Mouse (Mus musculus) neural tube, embryonic 15.5 days (tissue): ENCODE results near the gene Ogt. TPM values are rescaled to one million over a fixed set of nuclear protein-coding genes. Genes with fewer than 3 reads are reported as not detected.

Experiments used
- ATAC-seq: fragments of 200-750 bp; cut with Nextera tagmentation; 2 replicates; pipeline ENCODE4 v1.8.0; 2017; ENCODE audit warnings: mild to moderate bottlenecking, moderate TSS enrichment, moderate library complexity; ENCODE audit not compliant: low FRiP score
- H3K27ac ChIP-seq: fragments of 300-500 bp; sonication (generic); replicated peaks from 2 replicates; pipeline ENCODE4 v1.5.1; 2015; ENCODE audit warnings: mild to moderate bottlenecking, inconsistent platforms
- H3K27me3 ChIP-seq: fragments of 300-500 bp; sonication (generic); replicated peaks from 2 replicates; pipeline ENCODE4 v1.6.1; 2015; ENCODE audit warnings: inconsistent platforms
- H3K36me3 ChIP-seq: fragments of 300-500 bp; sonication (generic); 2 replicates; pipeline ENCODE4 v1.6.1; 2015; ENCODE audit warnings: inconsistent platforms
- H3K4me1 ChIP-seq: fragments of 300-500 bp; sonication (generic); 2 replicates; pipeline ENCODE4 v1.6.1; 2015; ENCODE audit warnings: inconsistent platforms
- H3K4me2 ChIP-seq: fragments of 300-500 bp; sonication (generic); 2 replicates; pipeline ENCODE4 v1.6.1; 2015; ENCODE audit warnings: inconsistent platforms, mild to moderate bottlenecking, moderate library complexity
- H3K4me3 ChIP-seq: fragments of 300-500 bp; sonication (generic); replicated peaks from 2 replicates; pipeline ENCODE4 v1.5.1; 2015; ENCODE audit warnings: mild to moderate bottlenecking, inconsistent platforms
- H3K9ac ChIP-seq: fragments of 300-500 bp; sonication (generic); replicated peaks from 2 replicates; pipeline ENCODE4 v1.6.1; 2015; ENCODE audit warnings: mild to moderate bottlenecking, inconsistent platforms
- H3K9me3 ChIP-seq: fragments of 300-500 bp; sonication (generic); replicated peaks from 2 replicates; pipeline ENCODE4 v1.6.1; 2016; ENCODE audit warnings: inconsistent platforms
- WGBS: fragments of 180-500 bp; shearing (Covaris S2); methylation state at CpG from one replicate; pipeline ENCODE4 v1.1.7; 2015; ENCODE audit warnings: mixed read lengths; 5-methylcytosine and 5-hydroxymethylcytosine counted together
- polyA plus RNA-seq: library from polyadenylated mRNA; unstranded; fragments of >200 nt; fragmentation: Nextera tagmentation; extraction: Ambion mirVana; gene quantifications from 2 replicates; pipeline ENCODE4 v1.2.1, GENCODE M21; 2015

The Ogt gene
- polyA plus RNA-seq, 1 experiment from 2014 or later = 165 TPM

DNA sequence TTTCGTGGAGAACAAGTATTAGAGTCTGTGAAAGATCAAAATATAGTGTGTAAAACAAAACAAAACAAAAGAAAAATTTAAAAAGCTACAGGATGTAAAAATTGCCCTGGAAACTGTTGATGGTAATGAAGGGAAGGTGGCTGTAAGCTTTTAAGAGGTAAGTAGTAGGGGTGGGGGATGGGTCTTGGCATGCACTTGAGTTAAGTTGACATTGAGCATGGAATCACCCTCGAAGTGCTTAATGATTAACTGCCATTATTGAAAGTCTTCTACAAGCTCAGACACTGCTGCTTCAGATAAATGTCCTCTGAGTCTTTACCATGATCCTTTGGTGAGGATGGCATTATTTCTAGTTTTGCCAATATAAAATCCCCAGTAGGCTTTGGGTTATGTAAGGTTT is 5.4 kb downstream of the Ogt start:
- WGBS = 57% methylated on average over 2 of the region's 2 CpGs
- H3K9me3 ChIP-seq = no peaks in the 10 kb centered on the region
- no peak for ATAC-seq
- H3K27me3 ChIP-seq = no peaks in the 10 kb centered on the region
- no peak overlapping the region for H3K4me3 ChIP-seq
- peaks cover 9% of the 10 kb centered on the region for H3K4me1 ChIP-seq
- H3K27ac ChIP-seq = no peak overlapping the region
- no peaks in the 10 kb centered on the region for H3K36me3 ChIP-seq
- H3K4me2 ChIP-seq = no peak overlapping the region
- no peak overlapping the region for H3K9ac ChIP-seq

DNA sequence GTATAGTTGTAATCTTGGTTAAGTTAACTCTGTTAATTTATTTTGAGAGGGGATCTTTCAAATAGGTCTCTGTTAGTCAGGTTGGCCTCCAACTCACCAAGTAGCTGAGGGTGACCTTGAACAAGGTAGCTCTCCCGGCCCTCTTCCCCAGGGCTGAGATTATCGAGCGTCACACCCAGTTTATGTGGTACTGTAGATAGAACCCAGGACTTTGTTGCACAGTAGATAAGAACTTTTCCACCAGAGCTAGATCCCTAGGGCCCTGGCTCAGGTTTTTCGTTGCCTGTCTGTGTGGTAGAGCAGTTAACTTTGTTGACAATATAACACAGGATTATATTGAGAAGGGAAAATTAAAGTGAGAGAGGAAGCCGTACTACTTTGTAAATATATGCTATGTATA is 6.8 kb downstream of the Ogt start:
- 85% methylated on average over 5 of the region's 5 CpGs for WGBS
- Histone ChIP-seq H3K27me3 (no peaks in the 10 kb centered on the region), H3K36me3 (no peaks in the 10 kb centered on the region), H3K4me1 (peaks cover 9% of the 10 kb centered on the region), H3K4me3 (no peak overlapping the region), H3K27ac (no peak overlapping the region), H3K9ac (no peak overlapping the region), H3K9me3 (no peaks in the 10 kb centered on the region), H3K4me2 (no peak overlapping the region)
- no peak for ATAC-seq

DNA sequence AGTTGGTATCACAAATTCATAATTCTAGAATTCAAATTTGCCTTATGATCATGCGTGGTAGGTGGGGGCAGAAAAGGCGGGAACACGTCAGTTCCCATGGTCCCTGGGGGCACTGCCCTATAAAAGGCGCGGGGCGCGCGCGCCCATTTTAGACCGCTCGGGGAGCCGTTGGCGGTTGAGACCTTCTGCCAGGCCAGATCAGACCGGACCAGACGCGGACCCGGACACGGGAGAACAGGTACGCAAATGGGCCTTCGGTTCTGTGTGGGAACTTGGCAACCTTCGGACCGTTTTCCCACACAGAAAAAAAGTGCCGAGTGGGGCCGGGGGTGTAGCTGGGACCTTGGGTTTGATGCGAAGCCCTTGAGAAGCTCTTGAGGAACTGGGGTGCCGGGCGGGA is 55.8 kb downstream of the Ogt start:
- ATAC-seq = no peak
- Histone ChIP-seq H3K4me1 (no peaks in the 10 kb centered on the region), H3K36me3 (no peaks in the 10 kb centered on the region), H3K4me3 (no peak overlapping the region), H3K9me3 (peaks cover 5% of the 10 kb centered on the region; the same call in 1 of the 2 replicates), H3K4me2 (no peak overlapping the region), H3K27me3 (no peaks in the 10 kb centered on the region), H3K27ac (no peak overlapping the region), H3K9ac (no peak overlapping the region)
- 91% methylated on average over 27 of the region's 27 CpGs for WGBS

DNA sequence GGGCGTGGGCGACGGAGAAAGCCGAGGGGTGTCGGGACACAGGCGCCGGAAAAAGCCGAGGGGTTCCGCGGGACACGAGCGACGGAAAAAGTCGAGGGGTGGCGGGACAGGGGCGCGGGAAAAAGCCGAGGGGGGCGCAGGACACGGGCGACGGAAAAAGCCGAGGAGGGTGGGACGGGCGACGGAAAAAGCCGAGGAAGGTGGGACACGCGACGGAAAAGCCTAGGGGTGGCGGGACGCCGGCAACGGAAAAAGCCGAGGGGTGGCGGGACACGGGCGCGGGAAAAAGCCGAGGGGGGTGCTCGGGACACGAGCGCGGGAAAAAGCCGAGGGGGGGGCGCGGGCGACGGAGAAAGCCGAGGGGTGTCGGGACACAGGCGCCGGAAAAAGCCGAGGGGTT is 57.7 kb downstream of the Ogt start:
- H3K27me3 ChIP-seq = no peaks in the 10 kb centered on the region
- H3K4me2 ChIP-seq = no peak overlapping the region
- H3K9ac ChIP-seq = no peak overlapping the region
- no peaks in the 10 kb centered on the region for H3K4me1 ChIP-seq
- H3K36me3 ChIP-seq = no peaks in the 10 kb centered on the region
- H3K27ac ChIP-seq = no peak overlapping the region
- H3K4me3 ChIP-seq = no peak overlapping the region
- WGBS = 72% methylated on average over 53 of the region's 54 CpGs
- peaks cover 5% of the 10 kb centered on the region; the same call in 1 of the 2 replicates for H3K9me3 ChIP-seq
- ATAC-seq = no peak

DNA sequence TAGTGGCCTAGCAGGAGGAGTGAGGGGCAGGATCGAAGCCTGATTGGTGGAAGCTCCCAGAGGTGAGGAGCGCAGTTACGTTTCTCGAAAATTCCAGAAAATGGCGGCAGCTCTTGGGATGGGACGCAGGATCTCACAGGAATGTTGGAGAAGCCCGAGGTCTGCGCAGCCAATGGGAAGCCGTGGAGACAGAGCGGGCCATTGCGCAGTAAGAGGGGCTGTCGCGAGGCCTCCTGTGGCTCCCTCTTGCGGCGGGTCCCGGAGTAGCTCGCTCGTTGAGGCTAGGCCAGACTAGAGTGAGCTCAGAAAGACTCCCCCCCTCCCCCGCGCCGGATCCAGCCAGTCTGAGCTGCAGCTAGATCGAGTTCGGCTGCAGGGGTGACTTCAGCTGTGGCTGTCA is 58.4 kb downstream of the Ogt start:
- H3K36me3 ChIP-seq = no peaks in the 10 kb centered on the region
- H3K4me1 ChIP-seq = no peaks in the 10 kb centered on the region
- H3K4me2 ChIP-seq = no peak overlapping the region
- H3K27me3 ChIP-seq = no peaks in the 10 kb centered on the region
- no peak overlapping the region for H3K27ac ChIP-seq
- H3K4me3 ChIP-seq = no peak overlapping the region
- ATAC-seq = no peak
- H3K9me3 ChIP-seq = peaks cover 5% of the 10 kb centered on the region; the same call in 1 of the 2 replicates
- no peak overlapping the region for H3K9ac ChIP-seq
- WGBS = 72% methylated on average over 23 of the region's 23 CpGs

DNA sequence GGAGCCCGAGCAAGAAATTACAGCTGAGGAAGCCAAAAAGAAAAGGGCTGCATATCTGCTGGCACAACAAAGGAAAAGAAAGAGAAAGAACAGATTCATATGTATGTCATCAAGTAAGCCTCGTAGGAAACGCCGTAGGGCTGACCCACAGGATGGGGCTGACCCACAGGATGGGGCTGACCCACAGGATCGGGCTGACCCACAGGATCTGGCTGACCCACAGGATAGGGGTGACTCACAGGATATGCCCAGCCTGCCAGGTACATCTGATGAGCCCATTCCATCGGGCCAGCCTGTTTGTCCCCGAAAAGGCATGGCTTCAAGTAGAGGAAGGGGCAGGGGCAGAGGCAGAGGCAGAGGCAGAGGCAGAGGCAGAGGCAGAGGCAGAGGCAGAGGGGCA is 65.3 kb downstream of the Ogt start:
- no peak overlapping the region for H3K4me2 ChIP-seq

DNA sequence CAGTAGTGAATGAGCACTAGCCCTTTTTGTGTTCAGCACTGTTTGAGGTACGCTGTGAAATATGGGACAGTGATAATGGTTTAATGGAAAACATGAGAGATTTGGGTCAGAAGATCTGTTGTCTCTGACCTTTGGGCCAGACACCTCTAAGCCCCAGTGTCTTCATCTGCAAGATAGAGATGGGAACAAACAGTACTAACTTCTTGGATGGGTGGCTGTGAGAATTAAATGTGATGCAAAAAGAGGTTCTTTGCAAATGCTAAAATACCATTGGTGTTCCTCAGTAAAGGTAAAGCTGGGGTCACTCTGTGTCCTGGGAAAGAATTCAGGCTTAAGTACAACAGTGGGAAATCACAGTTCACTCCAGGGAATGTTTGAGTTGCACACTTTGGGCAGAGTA is 80.5 kb downstream of the Ogt start:
- H3K9me3 ChIP-seq = no peaks in the 10 kb centered on the region
- no peaks in the 10 kb centered on the region for H3K36me3 ChIP-seq
- no peak overlapping the region for H3K9ac ChIP-seq
- WGBS = 63% methylated on average over 1 of the region's 1 CpGs
- ATAC-seq = no peak
- peaks cover 34% of the 10 kb centered on the region; the same call in 1 of the 2 replicates for H3K27me3 ChIP-seq
- H3K27ac ChIP-seq = no peak overlapping the region
- no peak overlapping the region for H3K4me3 ChIP-seq
- H3K4me2 ChIP-seq = no peak overlapping the region
- no peaks in the 10 kb centered on the region for H3K4me1 ChIP-seq

More for the DNA sequence above, 65.3 kb downstream of the Ogt start:
- WGBS = 75% methylated on average over 7 of the region's 7 CpGs
- Histone ChIP-seq H3K27me3 (no peaks in the 10 kb centered on the region), H3K36me3 (no peaks in the 10 kb centered on the region), H3K9ac (no peak overlapping the region), H3K27ac (no peak overlapping the region), H3K4me1 (no peaks in the 10 kb centered on the region), H3K9me3 (no peaks in the 10 kb centered on the region), H3K4me3 (no peak overlapping the region)
- ATAC-seq = no peak

DNA sequence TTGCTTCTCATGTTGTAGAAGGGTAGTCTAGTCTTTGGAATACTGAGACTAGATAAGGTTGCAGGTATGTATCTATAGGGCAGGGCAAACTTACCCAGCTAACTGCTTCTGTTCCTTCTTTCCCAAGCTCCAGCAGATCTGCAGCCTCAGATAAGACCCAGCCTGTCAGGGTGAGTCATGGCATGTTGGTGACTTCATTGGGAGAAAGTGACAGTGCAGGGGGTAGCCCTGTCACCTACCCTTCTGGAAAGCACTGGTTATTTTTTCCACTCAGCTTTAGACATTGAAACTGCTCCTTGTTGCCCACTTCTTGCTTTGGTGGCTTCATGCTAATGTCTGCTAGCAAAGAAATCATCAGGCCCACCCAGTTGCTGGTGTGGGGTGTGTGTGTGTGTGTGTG is 90.2 kb downstream of the Ogt start:
- H3K9me3 ChIP-seq = no peaks in the 10 kb centered on the region
- no peak overlapping the region for H3K4me2 ChIP-seq
- no peaks in the 10 kb centered on the region for H3K36me3 ChIP-seq
- H3K27ac ChIP-seq = no peak overlapping the region
- no peaks in the 10 kb centered on the region for H3K4me1 ChIP-seq
- no peak for ATAC-seq
- no peak overlapping the region for H3K9ac ChIP-seq
- peaks cover 9% of the 10 kb centered on the region; the same call in 1 of the 2 replicates for H3K27me3 ChIP-seq
- no peak overlapping the region for H3K4me3 ChIP-seq

DNA sequence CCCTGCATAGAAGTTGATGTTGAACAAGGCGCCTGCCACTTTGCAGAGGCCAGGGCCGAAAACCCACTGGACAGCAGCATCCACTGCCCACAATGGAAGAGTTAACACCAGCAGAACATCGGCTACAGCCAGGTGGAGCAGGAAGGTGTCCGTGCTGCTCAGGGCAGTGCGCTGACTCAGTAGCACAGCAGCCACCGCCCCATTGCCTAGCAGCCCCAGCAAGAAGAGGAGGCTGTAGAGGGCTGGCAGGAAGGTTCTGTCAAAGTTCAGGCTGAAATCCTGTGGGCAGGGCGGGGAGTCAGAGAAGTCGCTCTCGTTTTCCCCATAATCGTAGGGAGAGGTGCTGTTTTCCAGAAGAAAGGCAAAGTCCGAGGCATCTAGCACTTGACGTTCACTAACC is 92.8 kb downstream of the Ogt start:
- Histone ChIP-seq H3K27ac (no peak overlapping the region), H3K9ac (no peak overlapping the region), H3K4me2 (no peak overlapping the region), H3K4me1 (no peaks in the 10 kb centered on the region), H3K27me3 (peaks cover 10% of the 10 kb centered on the region; the same call in 1 of the 2 replicates), H3K9me3 (no peaks in the 10 kb centered on the region), H3K36me3 (no peaks in the 10 kb centered on the region), H3K4me3 (no peak overlapping the region)
- 82% methylated on average over 12 of the region's 12 CpGs for WGBS
- ATAC-seq = no peak

DNA sequence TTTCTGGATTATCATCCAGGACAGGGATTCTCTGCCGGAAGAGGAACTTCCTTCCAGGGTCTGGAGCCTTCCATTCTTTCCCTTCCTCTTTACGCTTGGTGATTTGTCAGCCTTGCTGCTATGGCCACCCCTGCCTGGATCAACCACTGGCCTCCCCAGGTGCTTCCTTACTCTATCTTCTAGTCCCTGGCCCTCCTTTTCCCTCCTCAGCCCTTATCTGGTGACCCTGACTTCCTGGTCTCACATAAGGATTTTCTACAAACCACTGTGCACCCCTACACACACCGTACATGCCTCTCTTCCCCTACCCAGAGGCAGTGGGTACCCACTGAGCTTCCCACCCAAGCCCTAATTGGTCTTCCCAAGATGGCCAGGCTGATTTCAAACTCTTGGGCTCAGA is 93.4 kb downstream of the Ogt start:
- H3K9ac ChIP-seq = no peak overlapping the region
- H3K27ac ChIP-seq = no peak overlapping the region
- H3K27me3 ChIP-seq = peaks cover 10% of the 10 kb centered on the region; the same call in 1 of the 2 replicates
- ATAC-seq = no peak
- H3K4me1 ChIP-seq = no peaks in the 10 kb centered on the region
- no peaks in the 10 kb centered on the region for H3K9me3 ChIP-seq
- 90% methylated on average over 3 of the region's 3 CpGs for WGBS
- H3K36me3 ChIP-seq = no peaks in the 10 kb centered on the region
- no peak overlapping the region for H3K4me3 ChIP-seq
- H3K4me2 ChIP-seq = no peak overlapping the region

DNA sequence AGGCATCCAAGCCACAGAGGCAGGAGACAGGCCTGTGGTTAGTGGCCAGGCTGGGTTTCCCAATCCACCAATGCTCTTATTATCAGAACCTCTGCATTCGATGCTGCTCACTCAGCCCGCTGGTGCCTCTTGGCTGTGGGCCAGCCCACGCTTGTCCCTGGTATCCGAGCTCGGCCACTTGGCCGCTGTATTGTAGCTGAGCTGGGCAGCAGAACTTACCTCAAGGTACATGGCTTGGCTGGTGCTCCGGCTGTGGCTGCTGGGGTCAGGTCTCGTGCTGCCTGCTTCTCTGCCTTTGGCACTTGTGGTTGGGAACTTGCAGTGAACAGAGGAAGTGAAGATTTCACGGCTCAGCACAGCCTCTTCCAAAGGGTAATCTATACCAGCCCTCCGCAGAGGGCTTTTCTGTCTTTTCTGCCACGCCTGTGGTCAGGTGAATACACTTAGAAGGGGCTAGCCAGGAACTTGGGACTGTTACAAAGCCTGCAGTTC is 94.0 kb downstream of the Ogt start, which contains the start of gene Cxcr3:
Cxcr3 (minus strand) TSS at position 442 of the 492 bp plus-strand sequence.
- Histone ChIP-seq H3K27me3 (peaks cover 10% of the 10 kb centered on the region; the same call in 1 of the 2 replicates), H3K36me3 (no peaks in the 10 kb centered on the region), H3K4me1 (no peaks in the 10 kb centered on the region), H3K9ac (no peak within 1 kb of the TSS), H3K9me3 (no peaks in the 10 kb centered on the region), H3K4me3 (no peak within 1 kb of the TSS), H3K27ac (no peak within 1 kb of the TSS), H3K4me2 (no peak within 1 kb of the TSS)
- no peak for ATAC-seq
- 69% methylated on average over 11 of the region's 11 CpGs for WGBS
